In the genomic region with DNA sequence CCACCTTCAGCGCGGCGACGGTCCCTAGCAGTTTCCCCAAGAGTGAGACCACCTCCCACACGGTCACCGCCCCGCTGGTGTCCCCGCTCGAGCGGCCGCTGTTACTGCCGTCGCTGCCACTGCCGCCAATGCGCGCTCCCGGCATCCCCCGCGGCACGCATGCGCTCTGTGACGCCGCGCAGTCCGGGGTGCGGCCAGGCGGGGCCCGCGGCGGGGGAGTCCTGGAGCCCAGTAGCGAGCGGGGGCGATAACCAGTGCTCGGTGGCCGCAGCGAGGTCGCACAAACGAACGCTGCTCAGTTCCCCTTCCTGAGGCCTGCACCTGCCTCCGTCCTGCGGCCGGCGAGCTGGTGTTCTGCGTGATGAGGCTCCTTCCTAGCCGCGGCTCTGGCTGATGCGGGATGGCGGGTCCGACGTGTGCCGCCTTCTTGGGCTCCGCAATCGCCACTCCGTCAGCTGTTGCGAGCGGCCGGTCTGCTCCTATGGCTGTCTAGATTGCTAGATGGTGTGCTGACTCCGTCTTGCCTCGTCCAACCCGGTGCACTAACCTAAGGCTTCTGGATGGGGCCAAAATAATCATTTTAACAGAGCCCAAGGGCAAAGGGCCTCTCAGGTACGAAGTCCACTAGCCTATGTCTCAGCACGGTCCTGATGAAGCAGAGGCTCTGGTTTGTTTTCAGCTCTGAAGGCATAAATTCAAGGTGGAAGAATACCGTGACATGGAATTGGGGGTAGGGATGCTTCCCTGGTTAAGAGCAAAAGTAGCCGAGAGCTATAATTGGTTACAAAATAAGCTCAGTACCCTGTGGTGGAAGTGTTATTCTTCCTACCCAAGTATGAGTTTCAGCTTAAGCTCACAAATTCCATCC, we compare ENCODE assay signal across 8 mouse cellular contexts. TPM values are rescaled to one million over a fixed set of nuclear protein-coding genes. Genes with fewer than 3 reads are reported as not detected.
DNase-seq lines count a peak whose midpoint lies in the region; ATAC-seq and TF ChIP-seq lines count a peak whose summit lies in the region.

No protein-coding gene starts in this region.

- H3K4me1 ChIP-seq in hindbrain, postnatal 0 days (ENCODE audit: insufficient read depth, low read length) = peaks cover 4% of the 10 kb centered on the region; the same call in 1 of the 2 replicates

- no peaks in the 10 kb centered on the region for H3K9me3 ChIP-seq in hindbrain, postnatal 0 days (ENCODE audit: low read length)

- H3K4me2 ChIP-seq in hindbrain, postnatal 0 days (ENCODE audit: low read depth, low read length) = peak overlapping the region; percentile 87

- no peaks in the 10 kb centered on the region for H3K36me3 ChIP-seq in hindbrain, postnatal 0 days (ENCODE audit: insufficient read depth, low read length)

- intact Hi-C loops in gastrocnemius, adult 2 months (cut with DNase I) = loop anchor here (5.0 kb wide), 1 partner anchor 36 kb away; no protein-coding TSS in a partner anchor

- peak; percentile 96 for DNase-seq in gastrocnemius, adult 2 months
- peak; percentile 96 for DNase-seq in hindbrain, postnatal 0 days (ENCODE audit: low spot score)
- DNase-seq in left cerebral cortex, adult 8-10 months (ENCODE audit: low spot score in 2 of 2) = peak; percentile 89
- peak; percentile 94 for DNase-seq in right cerebral cortex, adult 18-20 months
- peak; percentile 93 for DNase-seq in urinary bladder, adult 2 months (ENCODE audit: low spot score)

- peak overlapping the region; percentile 74 for H3K4me3 ChIP-seq in gastrocnemius, adult 2 months
- peak overlapping the region; percentile 92 for H3K4me3 ChIP-seq in hindbrain, postnatal 0 days (ENCODE audit: low read length)

- WGBS in hindbrain, postnatal 0 days = 2% methylated on average over 60 of the region's 64 CpGs

- H3K27me3 ChIP-seq in hindbrain, postnatal 0 days (ENCODE audit: insufficient read depth, low read length) = no peaks in the 10 kb centered on the region

- TF ChIP-seq CTCF in gastrocnemius, adult 2 months (IDR thresholded peaks at IDR 0.05) = no peak
- TF ChIP-seq CTCF in hindbrain, postnatal 0 days (IDR thresholded peaks at IDR 0.05; ENCODE audit: low read depth) = no peak

- H3K27ac ChIP-seq in gastrocnemius, adult 2 months = peak overlapping the region; percentile 97
- H3K27ac ChIP-seq in hindbrain, postnatal 0 days = peak overlapping the region; percentile 97

- ATAC-seq in activated CD4-positive, CD25-positive, alpha-beta regulatory T cell, adult 4 months = peak; percentile 52
- peak; percentile 59 for ATAC-seq in common myeloid progenitor, adult 5-6 weeks (replicated peaks; ENCODE audit: low read depth, poor library complexity, severe bottlenecking)
- peak; percentile 94 for ATAC-seq in hindbrain, postnatal 0 days
- peak; percentile 62 for ATAC-seq in megakaryocyte, adult 5-6 weeks (ENCODE audit: poor library complexity, severe bottlenecking)

- peak overlapping the region; percentile 86 for H3K9ac ChIP-seq in hindbrain, postnatal 0 days (replicated peaks; ENCODE audit: low read length)

RNA-seq across cellular contexts. Expression of gene Nup43, which starts 3.9 kb away (rescaled TPM):
- polyA plus RNA-seq in activated CD4-positive, CD25-positive, alpha-beta regulatory T cell, adult 4 months (2017; shearing (Covaris generic)) = 10 to 100 TPM; 29.1 to 30.2 TPM
- total RNA-seq in common myeloid progenitor, adult 5-6 weeks (2017) = 29.5 and 38.1 TPM in 2 replicates
- total RNA-seq in gastrocnemius, adult 2 months (2021) = 1 to 10 TPM; 5.6 to 6.3 TPM
- 10.2 and 11.6 TPM in 2 replicates for total RNA-seq in hindbrain, postnatal 0 days (2014; rRNA removed)
- polyA plus RNA-seq in hindbrain, postnatal 0 days (2015; fragmentation: Nextera tagmentation; extraction: Ambion mirVana) = 20.2 and 20.9 TPM in 2 replicates
- 1 to 10 TPM; 6.3 to 7.3 (median 6.9) TPM for total RNA-seq in left cerebral cortex, adult 8-10 months (2022)
- 12.3 and 20.3 TPM in 2 replicates for total RNA-seq in megakaryocyte, adult 5-6 weeks (2015)
- total RNA-seq in megakaryocyte, adult 5-6 weeks (2017) = 9.9 and 10.1 TPM in 2 replicates
- polyA plus RNA-seq in urinary bladder, adult 2 months (2012; rRNA removed) = 10.2 and 12.4 TPM in 2 replicates

RNA-seq across cellular contexts. Expression of gene Pcmt1, which starts 17.5 kb away (rescaled TPM):
- polyA plus RNA-seq in activated CD4-positive, CD25-positive, alpha-beta regulatory T cell, adult 4 months (2017; shearing (Covaris generic)) = 100 to 1,000 TPM; 109 to 123 TPM
- 72.8 and 75.1 TPM in 2 replicates for total RNA-seq in common myeloid progenitor, adult 5-6 weeks (2017)
- 100 to 1,000 TPM; 102 to 110 TPM for total RNA-seq in gastrocnemius, adult 2 months (2021)
- 65.7 and 72.7 TPM in 2 replicates for total RNA-seq in hindbrain, postnatal 0 days (2014; rRNA removed)
- polyA plus RNA-seq in hindbrain, postnatal 0 days (2015; fragmentation: Nextera tagmentation; extraction: Ambion mirVana) = 188 and 202 TPM in 2 replicates
- total RNA-seq in left cerebral cortex, adult 8-10 months (2022) = 100 to 1,000 TPM; 193 to 200 (median 195) TPM
- total RNA-seq in megakaryocyte, adult 5-6 weeks (2015) = 73.3 and 73.6 TPM in 2 replicates
- total RNA-seq in megakaryocyte, adult 5-6 weeks (2017) = 49.9 and 66.4 TPM in 2 replicates
- 61.0 and 67.5 TPM in 2 replicates for polyA plus RNA-seq in urinary bladder, adult 2 months (2012; rRNA removed)

RNA-seq across cellular contexts. Expression of gene Lats1, which starts 17.6 kb away (rescaled TPM):
- 1 to 10 TPM; 6.9 to 7.0 TPM for polyA plus RNA-seq in activated CD4-positive, CD25-positive, alpha-beta regulatory T cell, adult 4 months (2017; shearing (Covaris generic))
- 17.5 and 19.8 TPM in 2 replicates for total RNA-seq in common myeloid progenitor, adult 5-6 weeks (2017)
- total RNA-seq in gastrocnemius, adult 2 months (2021) = 10 to 100 TPM; 11.8 to 11.9 TPM
- 39.2 and 41.0 TPM in 2 replicates for total RNA-seq in hindbrain, postnatal 0 days (2014; rRNA removed)
- 5.7 and 7.1 TPM in 2 replicates for polyA plus RNA-seq in hindbrain, postnatal 0 days (2015; fragmentation: Nextera tagmentation; extraction: Ambion mirVana)
- total RNA-seq in left cerebral cortex, adult 8-10 months (2022) = 10 to 100 TPM; 28.9 to 33.0 (median 31.6) TPM
- total RNA-seq in megakaryocyte, adult 5-6 weeks (2015) = 20.1 and 20.2 TPM in 2 replicates
- total RNA-seq in megakaryocyte, adult 5-6 weeks (2017) = 12.6 and 16.4 TPM in 2 replicates
- 17.4 and 17.6 TPM in 2 replicates for polyA plus RNA-seq in urinary bladder, adult 2 months (2012; rRNA removed)

Comparison
In these comparisons a context has a peak if more than half of its experiments do, and no peak if none do; other contexts are left out.
1. Peak in every context shown above with its lines: DNase-seq, ATAC-seq, H3K4me3 ChIP-seq and H3K27ac ChIP-seq.